Mouse (Mus musculus) kidney, postnatal 36 days (tissue): ENCODE data around the gene Tmem39a.
A peak's percentile ranks its signal among the peaks of the same experiment; 100 is the strongest.

Source experiments
- DNase-seq, 2 experiments: peaks; one replicate each; pipeline ENCODE4 v3.0.0; 2021 to 2022; ENCODE audit warnings: mixed read lengths in 2 of 2

Gene Tmem39a

GRCm38 (mm10) chr16:38558221-38558748 is at the start of gene Tmem39a:
TSS of gene Tmem39a (plus strand) at chr16:38558698.
- no peak for DNase-seq

- no peak for DNase-seq
Observed at GRCm38 (mm10) chr16:38510846-38511245, 47.7 kb upstream of the Tmem39a start.

- DNase-seq = no peak
Observed at GRCm38 (mm10) chr16:38519140-38519539, 39.4 kb upstream of the Tmem39a start.

GRCm38 (mm10) chr16:38521211-38521987 is 37.1 kb upstream of the Tmem39a start:
- DNase-seq = no peak

GRCm38 (mm10) chr16:38522129-38523084 is 36.1 kb upstream of the Tmem39a start, which contains the start of gene Timmdc1:
TSS of gene Timmdc1 (minus strand) at chr16:38522663.
- peak; percentile 96 to 98 for DNase-seq

GRCm38 (mm10) chr16:38526264-38526663 is 32.2 kb upstream of the Tmem39a start:
- no peak for DNase-seq

- DNase-seq = peak; percentile 75 to 89
Observed at GRCm38 (mm10) chr16:38536544-38537146, 21.9 kb upstream of the Tmem39a start.

GRCm38 (mm10) chr16:38538716-38539380 is 19.6 kb upstream of the Tmem39a start:
- DNase-seq = no peak

- no peak for DNase-seq
Observed at GRCm38 (mm10) chr16:38548000-38548399, 10.5 kb upstream of the Tmem39a start.

- peak; percentile 76 to 88 for DNase-seq
Observed at GRCm38 (mm10) chr16:38549479-38550396, 8.8 kb upstream of the Tmem39a start, which contains the start of gene Poglut1. TSS of gene Poglut1 (minus strand) at chr16:38550258.

GRCm38 (mm10) chr16:38555988-38556387 is 2.5 kb upstream of the Tmem39a start:
- DNase-seq = no peak

GRCm38 (mm10) chr16:38562131-38562967 is 3.9 kb downstream of the Tmem39a start:
- peak; percentile 95 to 98 for DNase-seq

- DNase-seq = no peak
Observed at GRCm38 (mm10) chr16:38562968-38563327, 4.5 kb downstream of the Tmem39a start.

GRCm38 (mm10) chr16:38563516-38563915 is 5.0 kb downstream of the Tmem39a start:
- DNase-seq = no peak

- no peak for DNase-seq
Observed at GRCm38 (mm10) chr16:38568192-38568591, 9.7 kb downstream of the Tmem39a start.

- no peak for DNase-seq
Observed at GRCm38 (mm10) chr16:38571481-38571880, 13.0 kb downstream of the Tmem39a start.

- DNase-seq = no peak
Observed at GRCm38 (mm10) chr16:38584761-38585160, 26.3 kb downstream of the Tmem39a start.

GRCm38 (mm10) chr16:38585186-38585585 is 26.7 kb downstream of the Tmem39a start:
- no peak for DNase-seq

- DNase-seq = no peak
Observed at GRCm38 (mm10) chr16:38587163-38587562, 28.7 kb downstream of the Tmem39a start.

- DNase-seq = no peak
Observed at GRCm38 (mm10) chr16:38587572-38587971, 29.1 kb downstream of the Tmem39a start.
